In the genomic region with DNA sequence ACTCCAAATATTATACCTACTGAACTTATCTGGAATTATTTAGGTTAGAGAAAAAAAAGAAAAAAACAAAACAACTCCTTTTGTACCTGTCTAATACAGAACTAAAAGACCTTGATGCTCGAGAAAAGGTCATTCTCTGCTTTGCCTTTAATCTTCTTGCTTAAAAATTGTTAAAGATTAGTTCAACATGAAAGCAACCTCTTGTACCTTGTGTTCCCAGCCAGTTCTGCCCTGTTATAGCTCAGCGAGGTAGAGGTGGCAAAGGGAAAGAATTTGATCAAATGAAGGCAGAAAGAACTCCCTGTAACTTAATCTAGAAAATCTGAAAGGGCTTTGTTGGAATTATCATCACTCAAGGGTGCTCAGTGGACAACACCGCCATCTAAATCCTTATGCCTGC, we compare ENCODE assay signal across 13 mouse cellular contexts. TPM values are rescaled to one million over a fixed set of nuclear protein-coding genes. Genes with fewer than 3 reads are reported as not detected.
"Had no signal": no experiment of that assay in that cellular context is flagged by ENCODE, and none has a peak within 500 bp of the region (broad histone marks: within the 10 kb centered on the region; RNA-seq: fewer than 3 reads in every experiment).

No protein-coding gene starts in this region.

RNA-seq across cellular contexts. Expression of gene Gm47985, which starts 3.8 kb away (rescaled TPM):
- total RNA-seq: midbrain, postnatal 0 days; monocyte, adult 5-6 weeks; neutrophil, adult 5-6 weeks had no signal
- polyA plus RNA-seq: lung, embryonic 14.5 days; midbrain, embryonic 15.5 days; midbrain, postnatal 0 days; neural tube, embryonic 14.5 days; thymus, postnatal 0 days had no signal

RNA-seq across cellular contexts. Expression of gene Gm8947, which starts 6.0 kb away (rescaled TPM):
- total RNA-seq: midbrain, postnatal 0 days; monocyte, adult 5-6 weeks; neutrophil, adult 5-6 weeks had no signal
- polyA plus RNA-seq: lung, embryonic 16.5 days; midbrain, embryonic 13.5 days; midbrain, embryonic 15.5 days; midbrain, postnatal 0 days; neural tube, embryonic 14.5 days; thymus, postnatal 0 days had no signal

RNA-seq across cellular contexts. Expression of gene Gm47995, which starts 12.1 kb away (rescaled TPM):
- total RNA-seq: midbrain, postnatal 0 days; monocyte, adult 5-6 weeks; neutrophil, adult 5-6 weeks had no signal
- polyA plus RNA-seq: lung, embryonic 14.5 days; lung, embryonic 16.5 days; midbrain, embryonic 11.5 days; midbrain, embryonic 13.5 days; midbrain, embryonic 15.5 days; midbrain, postnatal 0 days; neural tube, embryonic 14.5 days; thymus, postnatal 0 days had no signal

RNA-seq across cellular contexts. Expression of gene 3110040M04Rik, which starts 17.7 kb away (rescaled TPM):
- total RNA-seq: midbrain, postnatal 0 days; monocyte, adult 5-6 weeks; neutrophil, adult 5-6 weeks had no signal
- polyA plus RNA-seq: lung, embryonic 14.5 days; lung, embryonic 16.5 days; midbrain, embryonic 13.5 days; midbrain, embryonic 15.5 days; midbrain, postnatal 0 days; neural tube, embryonic 12.5 days; neural tube, embryonic 14.5 days; spleen, adult 2 months; thymus, postnatal 0 days had no signal

RNA-seq across cellular contexts. Expression of gene Gm47996, which starts 23.7 kb away (rescaled TPM):
- total RNA-seq: midbrain, postnatal 0 days; monocyte, adult 5-6 weeks; neutrophil, adult 5-6 weeks had no signal
- polyA plus RNA-seq: lung, embryonic 14.5 days; lung, embryonic 16.5 days; midbrain, embryonic 11.5 days; midbrain, embryonic 13.5 days; midbrain, embryonic 15.5 days; midbrain, postnatal 0 days; neural tube, embryonic 12.5 days; neural tube, embryonic 14.5 days; stomach, embryonic 15.5 days; thymus, postnatal 0 days had no signal
